10 mouse cellular contexts compared by ENCODE assay signal in the genomic region with DNA sequence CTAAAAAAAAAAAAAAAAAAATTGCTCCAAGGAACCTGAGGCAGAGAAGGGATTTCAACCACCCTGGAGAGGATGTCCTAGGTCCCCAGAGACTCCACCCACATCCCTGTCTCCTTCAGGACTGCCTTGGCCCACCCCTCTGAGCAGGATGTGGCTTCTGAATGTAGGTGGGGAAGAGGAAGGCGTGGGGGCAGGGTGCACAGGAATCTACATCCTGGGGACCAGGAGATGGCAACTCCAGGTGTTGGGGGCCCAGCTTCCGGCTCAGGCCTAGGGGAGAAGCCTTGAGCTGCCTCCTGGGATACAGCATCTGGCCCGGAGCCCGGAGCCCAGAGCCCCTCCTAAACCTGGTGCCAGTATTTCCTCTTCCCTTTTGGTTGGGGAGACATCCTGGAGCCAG. TPM values are rescaled to one million over a fixed set of nuclear protein-coding genes. Genes with fewer than 3 reads are reported as not detected.
DNase-seq lines count a peak whose midpoint lies in the region; ATAC-seq and TF ChIP-seq lines count a peak whose summit lies in the region.
"Had no signal": no experiment of that assay in that cellular context is flagged by ENCODE, and none has a peak within 500 bp of the region (broad histone marks: within the 10 kb centered on the region; RNA-seq: fewer than 3 reads in every experiment).

No protein-coding gene starts in this region.

- no peak for TF ChIP-seq POLR2A in lung, adult 2 months (IDR thresholded peaks at IDR 0.05; ENCODE audit: borderline replicate concordance, extremely low read depth, low read depth, low read length)

- no peaks in the 10 kb centered on the region for H3K36me3 ChIP-seq in lung, embryonic 15.5 days
- H3K36me3 ChIP-seq in forebrain, embryonic 13.5 days (ENCODE audit: poor library complexity, severe bottlenecking) = no peaks in the 10 kb centered on the region
- no peaks in the 10 kb centered on the region for H3K36me3 ChIP-seq in midbrain, embryonic 15.5 days (replicated peaks)

- H3K27me3 ChIP-seq in lung, embryonic 15.5 days = no peaks in the 10 kb centered on the region
- H3K27me3 ChIP-seq in forebrain, embryonic 13.5 days = no peaks in the 10 kb centered on the region
- H3K27me3 ChIP-seq in midbrain, embryonic 15.5 days (replicated peaks) = no peaks in the 10 kb centered on the region

- peak; percentile 43; the same call in 1 of the 2 replicates for ATAC-seq in lung, embryonic 15.5 days (ENCODE audit: borderline replicate concordance, extremely low read depth, low FRiP score, low TSS enrichment)
- no peak for ATAC-seq in forebrain, embryonic 13.5 days
- ATAC-seq in midbrain, embryonic 15.5 days (replicated peaks) = no peak

- no peak for TF ChIP-seq CTCF in lung, adult 2 months (IDR thresholded peaks at IDR 0.05; ENCODE audit: insufficient read depth, low read length)

- WGBS in lung, embryonic 15.5 days = 44% methylated on average over 4 of the region's 4 CpGs
- WGBS in lung, adult 2 months = 41% methylated on average over 4 of the region's 4 CpGs
- 81% methylated on average over 4 of the region's 4 CpGs for WGBS in forebrain, embryonic 13.5 days
- WGBS in midbrain, embryonic 15.5 days = 87% methylated on average over 4 of the region's 4 CpGs

- no peak overlapping the region for H3K9ac ChIP-seq in lung, embryonic 15.5 days
- no peak overlapping the region for H3K9ac ChIP-seq in forebrain, embryonic 13.5 days
- no peak overlapping the region for H3K9ac ChIP-seq in midbrain, embryonic 15.5 days

- intact Hi-C loops in heart, postnatal 10 days (cut with DNase I) = no loop called here

- 0 out of 2 replicates have a peak, but pooled peaks cover 2% of the 10 kb centered on the region for H3K9me3 ChIP-seq in lung, embryonic 15.5 days
- peaks cover 6% of the 10 kb centered on the region; the same call in 1 of the 2 replicates for H3K9me3 ChIP-seq in forebrain, embryonic 13.5 days (replicated peaks)
- no peaks in the 10 kb centered on the region for H3K9me3 ChIP-seq in midbrain, embryonic 15.5 days

- H3K4me1 ChIP-seq in lung, embryonic 15.5 days = peaks cover 26% of the 10 kb centered on the region
- H3K4me1 ChIP-seq in lung, adult 2 months (ENCODE audit: control insufficient read depth, insufficient read depth, low read length) = peaks cover 9% of the 10 kb centered on the region; the same call in 1 of the 2 replicates
- no peaks in the 10 kb centered on the region for H3K4me1 ChIP-seq in forebrain, embryonic 13.5 days
- H3K4me1 ChIP-seq in midbrain, embryonic 15.5 days = no peaks in the 10 kb centered on the region

- DNase-seq in lung, adult 2 months = no peak
- peak; percentile 58 to 64 for DNase-seq in heart, postnatal 10 days
- DNase-seq in kidney, postnatal 25 days = peak; percentile 59 to 86
- DNase-seq in thymus, postnatal 36 days = peak; percentile 67 to 85
- DNase-seq in T-cell, adult 2 months (ENCODE audit: low spot score) = no peak

- H3K4me3 ChIP-seq in lung, embryonic 15.5 days = no peak overlapping the region
- no peak overlapping the region for H3K4me3 ChIP-seq in lung, adult 2 months (replicated peaks; ENCODE audit: extremely low read depth, low read depth, low read length)
- H3K4me3 ChIP-seq in forebrain, embryonic 13.5 days = no peak overlapping the region
- H3K4me3 ChIP-seq in midbrain, embryonic 15.5 days = no peak overlapping the region

- H3K27ac ChIP-seq in lung, embryonic 15.5 days = peak overlapping the region; percentile 79
- H3K27ac ChIP-seq in forebrain, embryonic 13.5 days = no peak overlapping the region
- no peak overlapping the region for H3K27ac ChIP-seq in midbrain, embryonic 15.5 days

- H3K4me2 ChIP-seq in lung, embryonic 15.5 days = no peak overlapping the region
- H3K4me2 ChIP-seq in forebrain, embryonic 13.5 days = no peak overlapping the region
- H3K4me2 ChIP-seq in midbrain, embryonic 15.5 days = no peak overlapping the region

RNA-seq across cellular contexts. Expression of gene Pdgfb, which starts 35.3 kb away (rescaled TPM):
- 8.4 TPM in 2 replicates for polyA plus RNA-seq in lung, embryonic 15.5 days (2015; fragmentation: Nextera tagmentation; extraction: Ambion mirVana)
- 138 and 155 TPM in 2 replicates for polyA plus RNA-seq in lung, adult 2 months (2012; rRNA removed)
- total RNA-seq in heart, postnatal 10 days (2021) = 10 to 100 TPM; 49.2 to 56.2 TPM
- polyA plus RNA-seq in forebrain, embryonic 13.5 days (2015; fragmentation: Nextera tagmentation; extraction: Ambion mirVana) = 1.9 and 2.1 TPM in 2 replicates
- polyA plus RNA-seq in midbrain, embryonic 15.5 days (2015; fragmentation: Nextera tagmentation; extraction: Ambion mirVana) = 4.4 and 4.8 TPM in 2 replicates
- total RNA-seq: megakaryocyte progenitor cell, adult 5-6 weeks had no signal

RNA-seq across cellular contexts. Expression of gene Syngr1, which starts 41.0 kb away (rescaled TPM):
- polyA plus RNA-seq in lung, embryonic 15.5 days (2015; fragmentation: Nextera tagmentation; extraction: Ambion mirVana) = 18.8 and 20.6 TPM in 2 replicates
- 44.1 and 50.9 TPM in 2 replicates for polyA plus RNA-seq in lung, adult 2 months (2012; rRNA removed)
- 10 to 100 TPM; 84.9 to 86.7 TPM for total RNA-seq in heart, postnatal 10 days (2021)
- 21.5 and 22.8 TPM in 2 replicates for polyA plus RNA-seq in forebrain, embryonic 13.5 days (2015; fragmentation: Nextera tagmentation; extraction: Ambion mirVana)
- polyA plus RNA-seq in midbrain, embryonic 15.5 days (2015; fragmentation: Nextera tagmentation; extraction: Ambion mirVana) = 61.4 and 62.1 TPM in 2 replicates
- total RNA-seq: neutrophil, adult 5-6 weeks had no signal

RNA-seq across cellular contexts. Expression of gene Rpl3, which starts 41.6 kb away (rescaled TPM):
- 1,053 and 1,095 TPM in 2 replicates for polyA plus RNA-seq in lung, embryonic 15.5 days (2015; fragmentation: Nextera tagmentation; extraction: Ambion mirVana)
- polyA plus RNA-seq in lung, adult 2 months (2012; rRNA removed) = 369 and 428 TPM in 2 replicates
- 100 to 1,000 TPM; 486 to 496 TPM for total RNA-seq in heart, postnatal 10 days (2021)
- polyA plus RNA-seq in forebrain, embryonic 13.5 days (2015; fragmentation: Nextera tagmentation; extraction: Ambion mirVana) = 733 and 735 TPM in 2 replicates
- 522 and 525 TPM in 2 replicates for polyA plus RNA-seq in midbrain, embryonic 15.5 days (2015; fragmentation: Nextera tagmentation; extraction: Ambion mirVana)

Comparison
In these comparisons a context has a peak if more than half of its experiments do, and no peak if none do; other contexts are left out.
1. RNA of gene Pdgfb, which starts 35.3 kb away (polyA plus RNA-seq): 138 to 155 TPM in lung, adult 2 months; 8.4 TPM in lung, embryonic 15.5 days, 4.4 to 4.8 TPM in midbrain, embryonic 15.5 days and 1.9 to 2.1 TPM in forebrain, embryonic 13.5 days; every median in the first group is over 10 times any median in the second.
2. DNase-seq: peak in heart, postnatal 10 days (2 of 2), kidney, postnatal 25 days (2 of 2) and thymus, postnatal 36 days (2 of 2); none in lung, adult 2 months (single experiment) and T-cell, adult 2 months (single experiment).